Mouse (Mus musculus) heart, embryonic 12.5 days (tissue): Measurements from ENCODE around the gene Rasgrp4. TPM values are rescaled to one million over a fixed set of nuclear protein-coding genes. Genes with fewer than 3 reads are reported as not detected.

Experiments
- ATAC-seq: fragments of 200-750 bp; cut with Nextera tagmentation; 2 replicates; pipeline ENCODE4 v1.8.0; 2017; ENCODE audit warnings: moderate TSS enrichment, moderate library complexity; ENCODE audit not compliant: insufficient number of reproducible peaks, low FRiP score
- H3K27ac ChIP-seq: fragments of 300-500 bp; sonication (generic); 2 replicates; pipeline ENCODE4 v1.5.1; 2016; ENCODE audit warnings: mild to moderate bottlenecking, moderate library complexity; ENCODE audit not compliant: poor library complexity, severe bottlenecking
- H3K27me3 ChIP-seq: fragments of 300-500 bp; sonication (generic); replicated peaks from 2 replicates; pipeline ENCODE4 v1.6.1; 2016; ENCODE audit warnings: mild to moderate bottlenecking, moderate library complexity
- H3K36me3 ChIP-seq: fragments of 300-500 bp; sonication (generic); 2 replicates; pipeline ENCODE4 v1.6.1; 2016; ENCODE audit warnings: mild to moderate bottlenecking, moderate library complexity
- H3K4me1 ChIP-seq: fragments of 300-500 bp; sonication (generic); replicated peaks from 2 replicates; pipeline ENCODE4 v1.6.1; 2016; ENCODE audit warnings: mild to moderate bottlenecking
- H3K4me2 ChIP-seq: fragments of 300-500 bp; sonication (generic); 2 replicates; pipeline ENCODE4 v1.6.1; 2016; ENCODE audit warnings: mild to moderate bottlenecking, moderate library complexity
- H3K4me3 ChIP-seq: fragments of 300-500 bp; sonication (generic); 2 replicates; pipeline ENCODE4 v1.5.1; 2016; ENCODE audit warnings: mild to moderate bottlenecking
- H3K9ac ChIP-seq: fragments of 300-500 bp; sonication (generic); 2 replicates; pipeline ENCODE4 v1.6.1; 2016; ENCODE audit warnings: mild to moderate bottlenecking, moderate library complexity
- H3K9me3 ChIP-seq: fragments of 300-500 bp; sonication (generic); replicated peaks from 2 replicates; pipeline ENCODE4 v1.6.1; 2016; ENCODE audit warnings: mild to moderate bottlenecking, moderate library complexity
- WGBS: fragments of 180-500 bp; shearing (Covaris S2); methylation state at CpG from one replicate; pipeline ENCODE4 v1.1.7; 2016; 5-methylcytosine and 5-hydroxymethylcytosine counted together
- polyA plus RNA-seq: library from polyadenylated mRNA; unstranded; fragments of >200 nt; fragmentation: Nextera tagmentation; extraction: Ambion mirVana; gene quantifications from 2 replicates; pipeline ENCODE4 v1.2.1, GENCODE M21; 2016

The Rasgrp4 gene
- polyA plus RNA-seq = 0.71 and 0.95 TPM in 2 replicates

- no peaks in the 10 kb centered on the region for H3K9me3 ChIP-seq
- H3K27me3 ChIP-seq = peaks cover 27% of the 10 kb centered on the region
- peak within 1 kb of the TSS; percentile 37 for H3K4me3 ChIP-seq
- no peak for ATAC-seq
- H3K4me1 ChIP-seq = peaks cover 9% of the 10 kb centered on the region; the same call in 1 of the 2 replicates
- no peaks in the 10 kb centered on the region for H3K36me3 ChIP-seq
- H3K27ac ChIP-seq = no peak within 1 kb of the TSS
- WGBS = under 1% methylated on average over 18 of the region's 20 CpGs
- peak within 1 kb of the TSS; percentile 46 for H3K9ac ChIP-seq
- peak within 1 kb of the TSS; percentile 67 for H3K4me2 ChIP-seq
These were observed at the start of gene Rasgrp4 for GRCm38 (mm10) chr7:29134693-29135386. Rasgrp4 (plus strand) TSS chr7:29134851.

- Histone ChIP-seq H3K4me2 (no peak overlapping the region), H3K4me3 (no peak overlapping the region), H3K9ac (no peak overlapping the region), H3K4me1 (no peaks in the 10 kb centered on the region), H3K27me3 (peaks cover 72% of the 10 kb centered on the region), H3K9me3 (no peaks in the 10 kb centered on the region), H3K36me3 (no peaks in the 10 kb centered on the region), H3K27ac (no peak overlapping the region)
- 74% methylated on average over 30 of the region's 30 CpGs for WGBS
- no peak for ATAC-seq
These were observed 48.7 kb upstream of the Rasgrp4 start for GRCm38 (mm10) chr7:29085981-29086380.

GRCm38 (mm10) chr7:29086902-29087301, 47.7 kb upstream of the Rasgrp4 start:
- Histone ChIP-seq H3K4me1 (no peaks in the 10 kb centered on the region), H3K9me3 (no peaks in the 10 kb centered on the region), H3K9ac (no peak overlapping the region), H3K36me3 (no peaks in the 10 kb centered on the region), H3K4me2 (no peak overlapping the region), H3K4me3 (no peak overlapping the region), H3K27ac (no peak overlapping the region), H3K27me3 (peaks cover 72% of the 10 kb centered on the region)
- WGBS = 73% methylated on average over 10 of the region's 10 CpGs
- ATAC-seq = no peak

GRCm38 (mm10) chr7:29088817-29089216, 45.8 kb upstream of the Rasgrp4 start:
- ATAC-seq = no peak
- Histone ChIP-seq H3K9ac (no peak overlapping the region), H3K4me3 (no peak overlapping the region), H3K27ac (no peak overlapping the region), H3K36me3 (no peaks in the 10 kb centered on the region), H3K9me3 (no peaks in the 10 kb centered on the region), H3K4me2 (no peak overlapping the region), H3K27me3 (peaks cover 63% of the 10 kb centered on the region), H3K4me1 (no peaks in the 10 kb centered on the region)
- WGBS = 54% methylated on average over 6 of the region's 6 CpGs

GRCm38 (mm10) chr7:29097131-29097530, 37.5 kb upstream of the Rasgrp4 start:
- Histone ChIP-seq H3K4me2 (no peak overlapping the region), H3K4me3 (no peak overlapping the region), H3K9ac (no peak overlapping the region), H3K27ac (no peak overlapping the region), H3K27me3 (no peaks in the 10 kb centered on the region; the same call in 1 of the 2 replicates), H3K9me3 (no peaks in the 10 kb centered on the region), H3K36me3 (no peaks in the 10 kb centered on the region), H3K4me1 (no peaks in the 10 kb centered on the region)
- 78% methylated on average over 16 of the region's 16 CpGs for WGBS
- ATAC-seq = no peak

GRCm38 (mm10) chr7:29101286-29102017, 33.2 kb upstream of the Rasgrp4 start:
- H3K9ac ChIP-seq = no peak overlapping the region
- no peaks in the 10 kb centered on the region for H3K9me3 ChIP-seq
- H3K4me3 ChIP-seq = no peak overlapping the region
- H3K4me1 ChIP-seq = no peaks in the 10 kb centered on the region
- H3K4me2 ChIP-seq = no peak overlapping the region
- H3K36me3 ChIP-seq = no peaks in the 10 kb centered on the region
- WGBS = 83% methylated on average over 12 of the region's 12 CpGs
- no peak overlapping the region for H3K27ac ChIP-seq
- H3K27me3 ChIP-seq = no peaks in the 10 kb centered on the region; the same call in 1 of the 2 replicates
- no peak for ATAC-seq

GRCm38 (mm10) chr7:29108992-29109955, 25.4 kb upstream of the Rasgrp4 start:
- H3K9me3 ChIP-seq = no peaks in the 10 kb centered on the region
- no peaks in the 10 kb centered on the region for H3K36me3 ChIP-seq
- peak; percentile 17; the same call in 1 of the 2 replicates for ATAC-seq
- H3K9ac ChIP-seq = peak overlapping the region; percentile 32; the same call in 1 of the 2 replicates
- H3K27ac ChIP-seq = no peak overlapping the region
- H3K4me3 ChIP-seq = peak overlapping the region; percentile 5
- peak overlapping the region; percentile 60 for H3K4me2 ChIP-seq
- WGBS = 28% methylated on average over 38 of the region's 38 CpGs
- H3K27me3 ChIP-seq = peaks cover 21% of the 10 kb centered on the region
- H3K4me1 ChIP-seq = no peaks in the 10 kb centered on the region

GRCm38 (mm10) chr7:29118142-29118851, 16.4 kb upstream of the Rasgrp4 start:
- Histone ChIP-seq H3K36me3 (no peaks in the 10 kb centered on the region), H3K4me1 (no peaks in the 10 kb centered on the region), H3K27ac (no peak overlapping the region), H3K9me3 (no peaks in the 10 kb centered on the region), H3K9ac (no peak overlapping the region), H3K27me3 (peaks cover 28% of the 10 kb centered on the region), H3K4me2 (no peak overlapping the region), H3K4me3 (no peak overlapping the region)
- peak; percentile 24; the same call in 1 of the 2 replicates for ATAC-seq
- 9% methylated on average over 18 of the region's 18 CpGs for WGBS

GRCm38 (mm10) chr7:29119526-29119925, 15.1 kb upstream of the Rasgrp4 start:
- H3K4me1 ChIP-seq = peaks cover 11% of the 10 kb centered on the region
- peaks cover 25% of the 10 kb centered on the region for H3K27me3 ChIP-seq
- H3K9ac ChIP-seq = no peak overlapping the region
- H3K27ac ChIP-seq = no peak overlapping the region
- no peak overlapping the region for H3K4me3 ChIP-seq
- ATAC-seq = no peak
- no peaks in the 10 kb centered on the region for H3K36me3 ChIP-seq
- WGBS = 65% methylated on average over 1 of the region's 1 CpGs
- no peak overlapping the region for H3K4me2 ChIP-seq
- H3K9me3 ChIP-seq = no peaks in the 10 kb centered on the region

- Histone ChIP-seq H3K4me2 (no peak overlapping the region), H3K4me1 (peaks cover 16% of the 10 kb centered on the region), H3K36me3 (no peaks in the 10 kb centered on the region), H3K27me3 (peaks cover 19% of the 10 kb centered on the region), H3K9ac (no peak overlapping the region), H3K27ac (no peak overlapping the region), H3K9me3 (no peaks in the 10 kb centered on the region), H3K4me3 (no peak overlapping the region)
- ATAC-seq = no peak
- 87% methylated on average over 9 of the region's 9 CpGs for WGBS
These were observed 11.8 kb upstream of the Rasgrp4 start for GRCm38 (mm10) chr7:29122821-29123220.
